Mouse (Mus musculus) intestine, embryonic 14.5 days (tissue): Measurements from ENCODE around the gene Zfpm1. TPM values are rescaled to one million over a fixed set of nuclear protein-coding genes. Genes with fewer than 3 reads are reported as not detected.

Experiments
- ATAC-seq: fragments of 200-750 bp; cut with Nextera tagmentation; replicated peaks from 2 replicates; pipeline ENCODE4 v1.8.0; 2017; ENCODE audit warnings: low read depth, moderate number of reproducible peaks, moderate TSS enrichment, moderate library complexity; ENCODE audit not compliant: low FRiP score, low TSS enrichment
- DNase-seq: peaks from one replicate; pipeline ENCODE4 v3.0.0-alpha.2; 2018; ENCODE audit warnings: low spot score
- H3K27ac ChIP-seq: fragments of 300-500 bp; sonication (generic); 2 replicates; pipeline ENCODE4 v1.5.1; 2014; ENCODE audit warnings: low read depth, mild to moderate bottlenecking, control low read depth
- H3K27me3 ChIP-seq: fragments of 300-500 bp; sonication (generic); replicated peaks from 2 replicates; pipeline ENCODE4 v1.6.1; 2014; ENCODE audit warnings: low read length, control low read depth; ENCODE audit not compliant: control insufficient read depth, insufficient read depth
- H3K36me3 ChIP-seq: fragments of 300-500 bp; sonication (generic); 2 replicates; pipeline ENCODE4 v1.6.1; 2014; ENCODE audit warnings: low read length, control low read depth; ENCODE audit not compliant: control insufficient read depth, insufficient read depth
- H3K4me1 ChIP-seq: fragments of 300-500 bp; sonication (generic); replicated peaks from 2 replicates; pipeline ENCODE4 v1.6.1; 2014; ENCODE audit warnings: low read length, control low read depth, mixed read lengths; ENCODE audit not compliant: control insufficient read depth, insufficient read depth
- H3K4me2 ChIP-seq: fragments of 300-500 bp; sonication (generic); 2 replicates; pipeline ENCODE4 v1.6.1; 2014; ENCODE audit warnings: low read length
- H3K4me3 ChIP-seq: fragments of 300-500 bp; sonication (generic); 2 replicates; pipeline ENCODE4 v1.5.1; 2014; ENCODE audit warnings: low read depth, low read length, control low read depth, mixed read lengths
- H3K9ac ChIP-seq: fragments of 300-500 bp; sonication (generic); 2 replicates; pipeline ENCODE4 v1.6.1; 2014; ENCODE audit warnings: mild to moderate bottlenecking, low read length
- H3K9me3 ChIP-seq: fragments of 300-500 bp; sonication (generic); 2 replicates; pipeline ENCODE4 v1.6.1; 2016; ENCODE audit warnings: low read length, control low read depth; ENCODE audit not compliant: control insufficient read depth
- WGBS: fragments of 180-500 bp; shearing (Covaris S2); extraction: QIAGEN DNeasy Blood & Tissue Kit; methylation state at CpG from one replicate; pipeline ENCODE4 v1.1.7; 2014; 5-methylcytosine and 5-hydroxymethylcytosine counted together
- polyA plus RNA-seq: library from polyadenylated mRNA; unstranded; fragments of >200 nt; fragmentation: Nextera tagmentation; extraction: Ambion mirVana; gene quantifications from 2 replicates; pipeline ENCODE4 v1.2.1, GENCODE M21; 2014

Zfpm1 gene
- polyA plus RNA-seq, 1 experiment from 2014 or later = 6.4 TPM

- ATAC-seq = peak; percentile 10; the same call in 1 of the 2 replicates
- no peak for DNase-seq
- Histone ChIP-seq H3K9me3 (no peaks in the 10 kb centered on the region), H3K27me3 (peaks cover 35% of the 10 kb centered on the region), H3K36me3 (peaks cover 35% of the 10 kb centered on the region; the same call in 1 of the 2 replicates), H3K4me1 (peaks cover 8% of the 10 kb centered on the region; the same call in 1 of the 2 replicates), H3K4me2 (peak overlapping the region; percentile 63), H3K27ac (no peak overlapping the region), H3K4me3 (peak overlapping the region; percentile 41), H3K9ac (peak overlapping the region; percentile 27; the same call in 1 of the 2 replicates)
- WGBS = 29% methylated on average over 57 of the region's 57 CpGs
Observed at GRCm38 (mm10) chr8:122335638-122336250, 53.8 kb downstream of the Zfpm1 start.

GRCm38 (mm10) chr8:122336251-122336910 lies 54.4 kb downstream of the Zfpm1 start:
- H3K9me3 ChIP-seq = no peaks in the 10 kb centered on the region
- H3K4me1 ChIP-seq = peaks cover 1% of the 10 kb centered on the region; the same call in 1 of the 2 replicates
- 14% methylated on average over 80 of the region's 81 CpGs for WGBS
- DNase-seq (no peak), ATAC-seq (peak; percentile 61)
- peak overlapping the region; percentile 41 for H3K4me3 ChIP-seq
- peak overlapping the region; percentile 27; the same call in 1 of the 2 replicates for H3K9ac ChIP-seq
- peaks cover 35% of the 10 kb centered on the region; the same call in 1 of the 2 replicates for H3K36me3 ChIP-seq
- peak overlapping the region; percentile 63 for H3K4me2 ChIP-seq
- H3K27ac ChIP-seq = no peak overlapping the region
- peaks cover 35% of the 10 kb centered on the region for H3K27me3 ChIP-seq

GRCm38 (mm10) chr8:122338852-122339251 lies 56.9 kb downstream of the Zfpm1 start:
- peaks cover 43% of the 10 kb centered on the region for H3K27me3 ChIP-seq
- DNase-seq (no peak), ATAC-seq (no peak)
- H3K9ac ChIP-seq = no peak overlapping the region
- H3K4me1 ChIP-seq = peaks cover 15% of the 10 kb centered on the region
- H3K4me3 ChIP-seq = no peak overlapping the region
- H3K36me3 ChIP-seq = peaks cover 32% of the 10 kb centered on the region; the same call in 1 of the 2 replicates
- 56% methylated on average over 6 of the region's 6 CpGs for WGBS
- H3K4me2 ChIP-seq = no peak overlapping the region
- H3K9me3 ChIP-seq = no peaks in the 10 kb centered on the region
- no peak overlapping the region for H3K27ac ChIP-seq

- H3K4me1 ChIP-seq = peaks cover 19% of the 10 kb centered on the region
- H3K4me2 ChIP-seq = no peak overlapping the region
- H3K9me3 ChIP-seq = no peaks in the 10 kb centered on the region
- DNase-seq (no peak), ATAC-seq (no peak)
- H3K27ac ChIP-seq = no peak overlapping the region
- 0 out of 2 replicates have a peak, but pooled peaks cover 21% of the 10 kb centered on the region for H3K36me3 ChIP-seq
- 89% methylated on average over 3 of the region's 3 CpGs for WGBS
- H3K4me3 ChIP-seq = no peak overlapping the region
- peaks cover 37% of the 10 kb centered on the region for H3K27me3 ChIP-seq
- no peak overlapping the region for H3K9ac ChIP-seq
Observed at GRCm38 (mm10) chr8:122340761-122341160, 58.8 kb downstream of the Zfpm1 start.

GRCm38 (mm10) chr8:122341790-122342189 lies 59.8 kb downstream of the Zfpm1 start:
- H3K4me2 ChIP-seq = no peak overlapping the region
- no peaks in the 10 kb centered on the region for H3K9me3 ChIP-seq
- DNase-seq (no peak), ATAC-seq (no peak)
- 0 out of 2 replicates have a peak, but pooled peaks cover 16% of the 10 kb centered on the region for H3K36me3 ChIP-seq
- WGBS = 82% methylated on average over 6 of the region's 6 CpGs
- peaks cover 19% of the 10 kb centered on the region for H3K4me1 ChIP-seq
- no peak overlapping the region for H3K9ac ChIP-seq
- no peak overlapping the region for H3K27ac ChIP-seq
- peaks cover 27% of the 10 kb centered on the region for H3K27me3 ChIP-seq
- H3K4me3 ChIP-seq = no peak overlapping the region

GRCm38 (mm10) chr8:122342362-122342761 lies 60.4 kb downstream of the Zfpm1 start:
- Histone ChIP-seq H3K9me3 (no peaks in the 10 kb centered on the region), H3K36me3 (0 out of 2 replicates have a peak, but pooled peaks cover 11% of the 10 kb centered on the region), H3K27me3 (peaks cover 21% of the 10 kb centered on the region), H3K4me3 (no peak overlapping the region), H3K9ac (no peak overlapping the region), H3K4me2 (no peak overlapping the region; the same call in 1 of the 2 replicates), H3K27ac (no peak overlapping the region), H3K4me1 (peaks cover 19% of the 10 kb centered on the region)
- no peak for DNase-seq
- ATAC-seq = no peak
- WGBS = 32% methylated on average over 5 of the region's 5 CpGs

GRCm38 (mm10) chr8:122342806-122343209 lies 60.9 kb downstream of the Zfpm1 start:
- WGBS = 1% methylated on average over 9 of the region's 9 CpGs
- H3K9me3 ChIP-seq = no peaks in the 10 kb centered on the region
- 0 out of 2 replicates have a peak, but pooled peaks cover 7% of the 10 kb centered on the region for H3K36me3 ChIP-seq
- H3K27ac ChIP-seq = no peak overlapping the region
- H3K27me3 ChIP-seq = peaks cover 17% of the 10 kb centered on the region
- no peak overlapping the region for H3K9ac ChIP-seq
- H3K4me2 ChIP-seq = peak overlapping the region; percentile 42
- no peak for ATAC-seq
- peaks cover 19% of the 10 kb centered on the region for H3K4me1 ChIP-seq
- no peak overlapping the region for H3K4me3 ChIP-seq
- DNase-seq = no peak

- H3K4me2 ChIP-seq = peak overlapping the region; percentile 42
- DNase-seq (no peak), ATAC-seq (no peak; the same call in 1 of the 2 replicates)
- no peak overlapping the region for H3K27ac ChIP-seq
- WGBS = 7% methylated on average over 11 of the region's 11 CpGs
- no peaks in the 10 kb centered on the region for H3K9me3 ChIP-seq
- 0 out of 2 replicates have a peak, but pooled peaks cover 3% of the 10 kb centered on the region for H3K36me3 ChIP-seq
- H3K27me3 ChIP-seq = peaks cover 13% of the 10 kb centered on the region
- peak overlapping the region; percentile 6 for H3K4me3 ChIP-seq
- H3K4me1 ChIP-seq = peaks cover 19% of the 10 kb centered on the region
- no peak overlapping the region for H3K9ac ChIP-seq
Observed at GRCm38 (mm10) chr8:122343341-122343740, 61.4 kb downstream of the Zfpm1 start.
